Mouse (Mus musculus) heart, postnatal 0 days (tissue): ENCODE measurements around the gene Sgta. TPM values are rescaled to one million over a fixed set of nuclear protein-coding genes. Genes with fewer than 3 reads are reported as not detected.
A peak's percentile ranks its signal among the peaks of the same experiment; 100 is the strongest.

ENCODE experiments used
- ATAC-seq: fragments of 200-750 bp; cut with Nextera tagmentation; 2 replicates; pipeline ENCODE4 v1.8.0; 2017; ENCODE audit warnings: low read depth, moderate number of reproducible peaks, moderate library complexity; ENCODE audit not compliant: insufficient read depth
- DNase-seq: peaks from one replicate; pipeline ENCODE4 v3.0.0-alpha.2; 2016; ENCODE audit warnings: low spot score
- H3K27ac ChIP-seq: fragments of 300-500 bp; sonication (generic); 2 replicates; pipeline ENCODE4 v1.5.1; 2014; ENCODE audit warnings: low read depth, mild to moderate bottlenecking
- H3K27me3 ChIP-seq: fragments of 300-500 bp; sonication (generic); 2 replicates; pipeline ENCODE4 v1.6.1; 2014; ENCODE audit warnings: low read length, mixed read lengths; ENCODE audit not compliant: control insufficient read depth, insufficient read depth
- H3K36me3 ChIP-seq: fragments of 300-500 bp; sonication (generic); replicated peaks from 2 replicates; pipeline ENCODE4 v1.6.1; 2014; ENCODE audit warnings: low read length, mixed read lengths; ENCODE audit not compliant: control insufficient read depth, insufficient read depth
- H3K4me1 ChIP-seq: fragments of 300-500 bp; sonication (generic); 2 replicates; pipeline ENCODE4 v1.6.1; 2014; ENCODE audit warnings: antibody characterized with exemption; ENCODE audit not compliant: control insufficient read depth, insufficient read depth
- H3K4me2 ChIP-seq: fragments of 300-500 bp; sonication (generic); 2 replicates; pipeline ENCODE4 v1.6.1; 2014; ENCODE audit warnings: low read depth, mild to moderate bottlenecking, low read length, moderate library complexity
- H3K4me3 ChIP-seq: fragments of 300-500 bp; sonication (generic); 2 replicates; pipeline ENCODE4 v1.5.1; 2014; ENCODE audit warnings: low read depth, low read length
- H3K9ac ChIP-seq: fragments of 300-500 bp; sonication (generic); replicated peaks from 2 replicates; pipeline ENCODE4 v1.6.1; 2014; ENCODE audit warnings: low read depth, low read length, mixed read lengths
- H3K9me3 ChIP-seq: fragments of 300-500 bp; sonication (generic); replicated peaks from 2 replicates; pipeline ENCODE4 v1.6.1; 2016; ENCODE audit warnings: low read length; ENCODE audit not compliant: control insufficient read depth
- CTCF ChIP-seq: IDR thresholded peaks from 2 replicates; pipeline ENCODE4 v1.5.1; 2016; ENCODE audit warnings: antibody characterized with exemption, control low read depth, low read depth
- EP300 ChIP-seq: IDR thresholded peaks from 2 replicates; pipeline ENCODE4 v1.6.1; 2016; ENCODE audit warnings: antibody characterized with exemption, low read depth
- WGBS: fragments of 180-500 bp; shearing (Covaris S2); extraction: QIAGEN DNeasy Blood & Tissue Kit; methylation state at CpG from one replicate; pipeline ENCODE4 v1.1.7; 2014; 5-methylcytosine and 5-hydroxymethylcytosine counted together
- microRNA-seq: library from miRNA; unstranded; fragments of <30 nt; microRNA quantifications from one replicate; pipeline ENCODE4, GENCODE M21; 2016
- polyA plus RNA-seq: library from polyadenylated mRNA; unstranded; fragments of >200 nt; fragmentation: Nextera tagmentation; extraction: Ambion mirVana; gene quantifications from 2 replicates; pipeline ENCODE4 v1.2.1, GENCODE M21; 2015
- total RNA-seq: library from RNA; depleted of rRNA; stranded (reverse); fragments of >200 nt; gene quantifications from 2 replicates; pipeline ENCODE4 v1.2.3, GENCODE M21; 2014; ENCODE audit warnings: low replicate concordance; rRNA removed

Sgta gene
- total and polyA plus RNA-seq, 2 experiments from 2014 or later, result 98.1 to 134 TPM

DNA sequence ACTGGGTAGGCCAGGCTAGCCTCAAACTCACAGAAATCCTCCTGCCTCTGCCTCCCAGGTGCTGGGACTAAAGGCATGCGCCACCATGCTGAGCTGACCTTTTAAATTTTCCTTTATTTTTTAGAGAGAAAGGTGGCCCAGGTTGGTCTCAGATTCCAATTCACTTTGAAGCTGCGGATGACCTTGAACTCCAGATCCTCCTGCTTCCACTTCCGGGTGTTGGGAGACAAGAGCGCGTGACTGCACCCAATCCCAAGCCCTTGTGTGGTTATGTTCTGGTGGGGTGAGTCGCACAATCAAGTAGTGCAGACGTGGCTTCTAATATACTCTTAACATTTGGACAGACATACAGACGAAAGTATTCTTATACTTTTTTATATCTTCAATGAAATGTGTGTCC lies 63.5 kb downstream of the Sgta start:
- Histone ChIP-seq H3K4me1 (0 out of 2 replicates have a peak, but pooled peaks cover 7% of the 10 kb centered on the region), H3K36me3 (no peaks in the 10 kb centered on the region), H3K27ac (no peak overlapping the region), H3K27me3 (peaks cover 20% of the 10 kb centered on the region; the same call in 1 of the 2 replicates), H3K9me3 (no peaks in the 10 kb centered on the region), H3K4me2 (no peak overlapping the region), H3K4me3 (no peak overlapping the region), H3K9ac (no peak overlapping the region)
- TF ChIP-seq CTCF, result no peak
- no peak for TF ChIP-seq EP300
- whole genome bisulfite sequencing, result 89% methylated on average over 8 of the region's 8 CpGs
- DNase-seq, result no peak
- no peak for ATAC-seq

- WGBS, result 9% methylated on average over 21 of the region's 21 CpGs
- DNase-seq (peak; percentile 53), ATAC-seq (peak; percentile 43)
- H3K36me3 ChIP-seq, result no peaks in the 10 kb centered on the region
- TF ChIP-seq CTCF, result peak; percentile 99
- TF ChIP-seq EP300, result no peak
- H3K4me2 ChIP-seq, result peak overlapping the region; percentile 29
- H3K4me1 ChIP-seq, result 0 out of 2 replicates have a peak, but pooled peaks cover 3% of the 10 kb centered on the region
- H3K9me3 ChIP-seq, result no peaks in the 10 kb centered on the region
- H3K9ac ChIP-seq, result no peak overlapping the region
- H3K4me3 ChIP-seq, result no peak overlapping the region
- peak overlapping the region; percentile 44; the same call in 1 of the 2 replicates for H3K27ac ChIP-seq
- peaks cover 13% of the 10 kb centered on the region; the same call in 1 of the 2 replicates for H3K27me3 ChIP-seq
Measured at GRCm38 (mm10) chr10:80995091-80995632, 64.8 kb downstream of the Sgta start.

GRCm38 (mm10) chr10:80994621-80995020 lies 65.4 kb downstream of the Sgta start:
- DNase-seq (peak; percentile 16), ATAC-seq (peak; percentile 66)
- TF ChIP-seq EP300 (no peak), CTCF (no peak)
- H3K4me1 ChIP-seq, result 0 out of 2 replicates have a peak, but pooled peaks cover 3% of the 10 kb centered on the region
- no peaks in the 10 kb centered on the region for H3K9me3 ChIP-seq
- H3K4me3 ChIP-seq, result no peak overlapping the region
- H3K27me3 ChIP-seq, result peaks cover 13% of the 10 kb centered on the region; the same call in 1 of the 2 replicates
- H3K4me2 ChIP-seq, result peak overlapping the region; percentile 29; the same call in 1 of the 2 replicates
- H3K9ac ChIP-seq, result no peak overlapping the region
- no peaks in the 10 kb centered on the region for H3K36me3 ChIP-seq
- peak overlapping the region; percentile 44; the same call in 1 of the 2 replicates for H3K27ac ChIP-seq
- 47% methylated on average over 4 of the region's 4 CpGs for WGBS

Small RNA genes within 50 kb of the gene (microRNA-seq; reads per million reads assigned to microRNA genes)
- gene Mir5615-1, result not detected
- gene Mir5615-2, result not detected

Other genes starting within 250 kb of the Sgta start
- 2.2 TPM in 1 of 2 replicates, not detected in the other for gene Jsrp1, start 246.7 kb downstream of the Sgta start, total RNA-seq
- gene Jsrp1, start 246.7 kb downstream of the Sgta start, polyA plus RNA-seq, result 2.3 and 2.7 TPM in 2 replicates
- 2,373 and 2,460 TPM in 2 replicates for gene Oaz1, start 233.5 kb downstream of the Sgta start, total RNA-seq
- 1,975 and 1,990 TPM in 2 replicates for gene Oaz1, start 233.5 kb downstream of the Sgta start, polyA plus RNA-seq
- 0.92 and 4.2 TPM in 2 replicates for gene Lingo3, start 216.1 kb downstream of the Sgta start, total RNA-seq
- gene Lingo3, start 216.1 kb downstream of the Sgta start, polyA plus RNA-seq, result 1.1 and 1.5 TPM in 2 replicates
- gene Lsm7, start 205.0 kb downstream of the Sgta start, total RNA-seq, result 71.8 and 118 TPM in 2 replicates
- gene Lsm7, start 205.0 kb downstream of the Sgta start, polyA plus RNA-seq, result 160 and 162 TPM in 2 replicates
- gene Sppl2b, start 204.9 kb downstream of the Sgta start, total RNA-seq, result 35.7 and 44.4 TPM in 2 replicates
- gene Sppl2b, start 204.9 kb downstream of the Sgta start, polyA plus RNA-seq, result 23.3 and 24.2 TPM in 2 replicates
- gene Tmprss9, start 188.3 kb downstream of the Sgta start, total RNA-seq, result not detected in 2 replicates
- gene Tmprss9, start 188.3 kb downstream of the Sgta start, polyA plus RNA-seq, result 0.03 TPM in 1 of 2 replicates, not detected in the other
- 163 and 256 TPM in 2 replicates for gene Timm13, start 159.2 kb downstream of the Sgta start, total RNA-seq
- 355 and 386 TPM in 2 replicates for gene Timm13, start 159.2 kb downstream of the Sgta start, polyA plus RNA-seq
- 13.9 and 18.9 TPM in 2 replicates for gene Lmnb2, start 141.9 kb downstream of the Sgta start, total RNA-seq
- gene Lmnb2, start 141.9 kb downstream of the Sgta start, polyA plus RNA-seq, result 9.1 and 9.7 TPM in 2 replicates
- gene Gadd45b, start 130.1 kb downstream of the Sgta start, total RNA-seq, result 18.9 and 26.8 TPM in 2 replicates
- gene Gadd45b, start 130.1 kb downstream of the Sgta start, polyA plus RNA-seq, result 22.3 and 28.0 TPM in 2 replicates
- gene Gng7, start 45.2 kb downstream of the Sgta start, total RNA-seq, result 0.11 and 0.93 TPM in 2 replicates
- gene Gng7, start 45.2 kb downstream of the Sgta start, polyA plus RNA-seq, result 0.64 and 0.85 TPM in 2 replicates
- gene Diras1, start 34.5 kb downstream of the Sgta start, total RNA-seq, result not detected in 2 replicates
- not detected in 2 replicates for gene Diras1, start 34.5 kb downstream of the Sgta start, polyA plus RNA-seq
- 18.7 and 29.3 TPM in 2 replicates for gene Slc39a3, start 22.8 kb downstream of the Sgta start, total RNA-seq
- gene Slc39a3, start 22.8 kb downstream of the Sgta start, polyA plus RNA-seq, result 6.3 and 7.5 TPM in 2 replicates
- gene Thop1, start 9.9 kb upstream of the Sgta start, total RNA-seq, result 23.6 and 31.2 TPM in 2 replicates
- 15.1 and 15.2 TPM in 2 replicates for gene Thop1, start 9.9 kb upstream of the Sgta start, polyA plus RNA-seq
- gene Creb3l3, start 38.7 kb upstream of the Sgta start, total RNA-seq, result 1.3 TPM in 1 of 2 replicates, not detected in the other
- 0.55 and 0.93 TPM in 2 replicates for gene Creb3l3, start 38.7 kb upstream of the Sgta start, polyA plus RNA-seq
- 177 and 208 TPM in 2 replicates for gene Map2k2, start 45.7 kb upstream of the Sgta start, total RNA-seq
- 130 and 133 TPM in 2 replicates for gene Map2k2, start 45.7 kb upstream of the Sgta start, polyA plus RNA-seq
- gene Zbtb7a, start 75.0 kb upstream of the Sgta start, total RNA-seq, result 57.8 and 68.6 TPM in 2 replicates
- 27.8 and 32.3 TPM in 2 replicates for gene Zbtb7a, start 75.0 kb upstream of the Sgta start, polyA plus RNA-seq
- 14.4 and 19.6 TPM in 2 replicates for gene Pias4, start 107.7 kb upstream of the Sgta start, total RNA-seq
- 19.8 and 20.7 TPM in 2 replicates for gene Pias4, start 107.7 kb upstream of the Sgta start, polyA plus RNA-seq
- 1,828 and 2,004 TPM in 2 replicates for gene Eef2, start 116.5 kb upstream of the Sgta start, total RNA-seq
- 353 and 370 TPM in 2 replicates for gene Eef2, start 116.5 kb upstream of the Sgta start, polyA plus RNA-seq
- 56.5 and 72.7 TPM in 2 replicates for gene Dapk3, start 122.8 kb upstream of the Sgta start, total RNA-seq
- 29.0 and 31.7 TPM in 2 replicates for gene Dapk3, start 122.8 kb upstream of the Sgta start, polyA plus RNA-seq
- gene 4930442H23Rik, start 123.7 kb upstream of the Sgta start, total RNA-seq, result not detected in 2 replicates
- 0.12 TPM in 1 of 2 replicates, not detected in the other for gene 4930442H23Rik, start 123.7 kb upstream of the Sgta start, polyA plus RNA-seq
- gene Nmrk2, start 141.9 kb upstream of the Sgta start, total RNA-seq, result 30.5 and 35.2 TPM in 2 replicates
- 13.0 and 14.2 TPM in 2 replicates for gene Nmrk2, start 141.9 kb upstream of the Sgta start, polyA plus RNA-seq
- gene Atcay, start 170.7 kb upstream of the Sgta start, total RNA-seq, result 0.58 TPM in 1 of 2 replicates, not detected in the other
- gene Atcay, start 170.7 kb upstream of the Sgta start, polyA plus RNA-seq, result 0.25 TPM in 2 replicates
- 7.0 and 10.2 TPM in 2 replicates for gene Zfr2, start 173.0 kb upstream of the Sgta start, total RNA-seq
- gene Zfr2, start 173.0 kb upstream of the Sgta start, polyA plus RNA-seq, result 2.2 and 2.6 TPM in 2 replicates
- 0.31 and 0.66 TPM in 2 replicates for gene Matk, start 192.8 kb upstream of the Sgta start, total RNA-seq
- gene Matk, start 192.8 kb upstream of the Sgta start, polyA plus RNA-seq, result 0.42 and 0.51 TPM in 2 replicates
- 272 and 288 TPM in 2 replicates for gene Mrpl54, start 206.8 kb upstream of the Sgta start, total RNA-seq
- gene Mrpl54, start 206.8 kb upstream of the Sgta start, polyA plus RNA-seq, result 264 and 272 TPM in 2 replicates
- gene Apba3, start 206.8 kb upstream of the Sgta start, total RNA-seq, result 84.8 and 114 TPM in 2 replicates
- 45.2 and 46.1 TPM in 2 replicates for gene Apba3, start 206.8 kb upstream of the Sgta start, polyA plus RNA-seq
- gene Tjp3, start 231.4 kb upstream of the Sgta start, total RNA-seq, result 0.12 and 2.3 TPM in 2 replicates
- gene Tjp3, start 231.4 kb upstream of the Sgta start, polyA plus RNA-seq, result 0.51 and 0.62 TPM in 2 replicates
- 38.5 and 44.3 TPM in 2 replicates for gene Pip5k1c, start 232.8 kb upstream of the Sgta start, total RNA-seq
- 20.9 and 21.4 TPM in 2 replicates for gene Pip5k1c, start 232.8 kb upstream of the Sgta start, polyA plus RNA-seq